Mouse (Mus musculus) liver, adult 2 months (tissue): ENCODE results near the gene Spon1.

ENCODE experiments used
- CTCF ChIP-seq: fragments of 200-500 bp; IDR thresholded peaks from 2 replicates; pipeline ENCODE4 v1.5.1; 2011; ENCODE audit warnings: low read depth, low read length, control low read depth
- POLR2A ChIP-seq: fragments of 200-500 bp; IDR thresholded peaks from 2 replicates; pipeline ENCODE4 v1.6.1; 2011; ENCODE audit warnings: low read length, control low read depth; ENCODE audit not compliant: insufficient read depth; ENCODE audit errors: extremely low read depth

DNA sequence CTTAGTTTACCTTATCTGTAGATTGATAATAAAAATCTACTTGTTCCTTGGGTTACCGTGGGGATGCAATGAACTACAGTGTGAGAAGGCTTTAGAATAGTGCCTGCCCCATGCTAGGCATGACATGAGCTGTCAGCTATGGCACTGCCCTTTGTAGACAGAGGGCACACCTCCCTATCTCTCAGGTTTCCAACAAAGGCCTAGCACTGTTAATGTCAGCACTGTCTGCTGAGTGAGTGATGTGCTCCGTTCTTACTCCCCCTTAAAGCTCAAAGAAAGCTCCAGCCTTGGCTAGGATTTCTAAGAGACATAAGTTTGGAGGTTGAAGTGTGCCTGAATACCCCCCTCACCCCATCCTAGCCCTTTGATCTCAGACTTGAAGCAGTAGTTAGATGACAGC lies 9.2 kb upstream of the Spon1 start:
- TF ChIP-seq POLR2A, result no peak
- TF ChIP-seq CTCF, result no peak
